Mouse (Mus musculus) neural tube, embryonic 14.5 days (tissue): ENCODE measurements around the gene Pcolce. TPM values are rescaled to one million over a fixed set of nuclear protein-coding genes. Genes with fewer than 3 reads are reported as not detected.

Source experiments
- ATAC-seq: fragments of 200-750 bp; cut with Nextera tagmentation; 2 replicates; pipeline ENCODE4 v1.8.0; 2017; ENCODE audit warnings: low read depth, mild to moderate bottlenecking, moderate TSS enrichment, moderate library complexity
- H3K27ac ChIP-seq: fragments of 300-500 bp; sonication (generic); 2 replicates; pipeline ENCODE4 v1.5.1; 2014; ENCODE audit warnings: low read depth, mild to moderate bottlenecking, control low read depth, low read length, moderate library complexity, mixed read lengths
- H3K27me3 ChIP-seq: fragments of 300-500 bp; sonication (generic); 2 replicates; pipeline ENCODE4 v1.6.1; 2014; ENCODE audit warnings: low read length; ENCODE audit not compliant: control insufficient read depth, insufficient read depth
- H3K36me3 ChIP-seq: fragments of 300-500 bp; sonication (generic); 2 replicates; pipeline ENCODE4 v1.6.1; 2014; ENCODE audit warnings: low read length, mixed read lengths; ENCODE audit not compliant: control insufficient read depth, insufficient read depth
- H3K4me1 ChIP-seq: fragments of 300-500 bp; sonication (generic); 2 replicates; pipeline ENCODE4 v1.6.1; 2014; ENCODE audit warnings: low read length; ENCODE audit not compliant: control insufficient read depth, insufficient read depth
- H3K4me2 ChIP-seq: fragments of 300-500 bp; sonication (generic); 2 replicates; pipeline ENCODE4 v1.6.1; 2014; ENCODE audit warnings: mild to moderate bottlenecking, low read depth, low read length, control low read depth
- H3K4me3 ChIP-seq: fragments of 300-500 bp; sonication (generic); 2 replicates; pipeline ENCODE4 v1.5.1; 2014; ENCODE audit warnings: low read depth, low read length, control low read depth, mixed read lengths
- H3K9ac ChIP-seq: fragments of 300-500 bp; sonication (generic); replicated peaks from 2 replicates; pipeline ENCODE4 v1.6.1; 2014; ENCODE audit warnings: low read depth, mild to moderate bottlenecking, control low read depth, low read length, mixed read lengths
- H3K9me3 ChIP-seq: fragments of 300-500 bp; sonication (generic); 2 replicates; pipeline ENCODE4 v1.6.1; 2016; ENCODE audit warnings: low read length; ENCODE audit not compliant: control insufficient read depth
- WGBS: fragments of 180-500 bp; shearing (Covaris S2); extraction: QIAGEN DNeasy Blood & Tissue Kit; methylation state at CpG from one replicate; pipeline ENCODE4 v1.1.7; 2014; 5-methylcytosine and 5-hydroxymethylcytosine counted together
- polyA plus RNA-seq: library from polyadenylated mRNA; unstranded; fragments of >200 nt; fragmentation: Nextera tagmentation; extraction: Ambion mirVana; gene quantifications from 2 replicates; pipeline ENCODE4 v1.2.1, GENCODE M21; 2014

Pcolce gene
- polyA plus RNA-seq, 1 experiment from 2014 or later: 2.4 TPM

DNA sequence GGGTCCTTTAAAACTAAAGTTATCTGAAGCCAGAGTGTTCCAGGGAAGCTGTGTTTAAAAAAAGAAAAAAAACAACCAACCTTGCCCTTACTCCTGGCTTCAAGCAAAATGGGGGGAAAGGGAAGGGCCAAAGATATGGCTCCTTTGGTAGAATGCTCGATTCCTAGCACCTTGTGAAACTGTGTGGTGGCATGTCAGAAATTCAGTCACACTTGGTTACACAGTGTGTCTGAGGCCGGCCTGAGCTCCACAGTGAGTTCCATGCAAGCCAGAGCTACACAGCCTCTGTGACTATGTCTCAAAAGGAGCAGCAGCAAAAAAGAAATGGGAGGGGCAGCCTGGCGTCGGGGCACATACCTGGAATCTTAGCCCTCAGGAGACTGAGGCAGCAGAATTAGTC, 35.7 kb upstream of the Pcolce start:
- Histone ChIP-seq H3K4me2 (no peak overlapping the region), H3K27ac (no peak overlapping the region), H3K36me3 (peaks cover 5% of the 10 kb centered on the region; the same call in 1 of the 2 replicates), H3K27me3 (peaks cover 18% of the 10 kb centered on the region), H3K9ac (no peak overlapping the region), H3K9me3 (no peaks in the 10 kb centered on the region), H3K4me3 (no peak overlapping the region), H3K4me1 (peaks cover 14% of the 10 kb centered on the region; the same call in 1 of the 2 replicates)
- 50% methylated on average over 4 of the region's 4 CpGs for WGBS
- ATAC-seq: no peak

DNA sequence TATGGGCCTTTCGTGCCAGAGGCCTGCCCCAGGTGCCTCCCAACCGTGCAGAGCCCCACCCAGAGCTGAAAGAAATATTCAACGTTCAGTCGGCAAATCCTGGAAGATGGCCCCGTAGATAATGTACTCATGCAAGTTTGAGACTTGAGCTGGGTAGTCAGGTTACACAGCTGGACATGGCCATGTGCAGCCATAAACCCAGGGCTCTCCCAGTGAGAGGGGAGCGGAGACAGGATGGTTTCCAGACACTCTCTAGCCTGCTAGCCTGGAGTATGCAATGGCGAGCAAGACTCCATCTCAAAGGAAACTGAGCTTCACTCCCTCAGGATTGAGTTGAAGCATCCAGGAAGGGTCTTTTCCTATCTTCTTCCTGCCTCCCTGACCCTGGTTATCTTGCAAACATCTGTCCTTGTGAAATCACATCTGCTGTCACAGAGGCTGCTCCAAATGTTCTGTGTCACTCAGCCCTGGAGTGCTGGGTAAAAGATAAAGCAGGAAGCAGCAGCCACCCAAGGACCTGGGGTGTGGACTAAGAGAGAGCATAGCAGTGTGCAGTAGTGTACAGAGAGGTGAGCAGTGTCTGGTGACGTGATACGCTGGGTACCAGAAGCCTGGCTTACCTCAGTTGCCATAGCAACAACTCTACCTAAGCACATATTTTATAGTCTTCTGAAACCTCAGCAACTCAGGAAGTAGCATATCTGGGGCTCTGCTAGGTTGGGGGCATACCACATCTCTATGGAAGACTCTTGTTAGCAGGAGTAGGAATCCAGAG, 34.4 kb upstream of the Pcolce start:
- ATAC-seq: peak; percentile 62; the same call in 1 of the 2 replicates
- Histone ChIP-seq H3K27ac (no peak overlapping the region), H3K4me2 (no peak overlapping the region), H3K4me3 (no peak overlapping the region), H3K36me3 (peaks cover 5% of the 10 kb centered on the region; the same call in 1 of the 2 replicates), H3K9me3 (no peaks in the 10 kb centered on the region), H3K4me1 (peaks cover 14% of the 10 kb centered on the region; the same call in 1 of the 2 replicates), H3K27me3 (peaks cover 24% of the 10 kb centered on the region), H3K9ac (0 out of 2 replicates have a peak overlapping the region, but pooled peaks have one; percentile 16)
- 67% methylated on average over 9 of the region's 9 CpGs for WGBS

DNA sequence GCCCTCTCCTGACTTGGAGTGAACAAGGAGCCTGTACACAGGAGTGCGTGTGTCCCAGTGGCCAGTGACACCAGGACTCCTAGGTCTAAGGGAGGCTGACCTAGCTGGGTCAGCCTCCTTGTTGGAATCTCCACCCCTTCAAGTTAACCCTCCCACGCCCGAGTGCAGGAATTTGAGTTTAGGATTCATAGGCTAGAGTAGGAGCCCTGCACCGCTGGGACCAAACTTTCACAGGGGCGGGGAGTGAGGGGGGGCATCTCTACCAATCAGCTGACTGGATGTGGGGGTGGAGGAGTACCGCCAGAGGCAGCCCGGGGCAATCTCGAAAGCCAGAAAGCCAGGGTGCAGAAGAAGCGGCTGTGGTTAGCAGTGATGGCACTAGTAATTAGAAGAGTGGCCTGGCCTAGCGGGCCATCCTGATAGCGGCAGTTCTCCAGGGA, 32.1 kb upstream of the Pcolce start, which contains the start of gene Irs3:
Irs3 (minus strand) TSS at position 63 of the 440 bp plus-strand sequence.
- ATAC-seq: no peak
- Histone ChIP-seq H3K4me1 (peaks cover 14% of the 10 kb centered on the region; the same call in 1 of the 2 replicates), H3K36me3 (peaks cover 4% of the 10 kb centered on the region; the same call in 1 of the 2 replicates), H3K4me2 (peak within 1 kb of the TSS; percentile 38; the same call in 1 of the 2 replicates), H3K27ac (no peak within 1 kb of the TSS), H3K4me3 (peak within 1 kb of the TSS; percentile 10), H3K9ac (0 out of 2 replicates have a peak within 1 kb of the TSS, but pooled peaks have one; percentile 8), H3K9me3 (no peaks in the 10 kb centered on the region), H3K27me3 (peaks cover 24% of the 10 kb centered on the region)
- 13% methylated on average over 11 of the region's 11 CpGs for WGBS

DNA sequence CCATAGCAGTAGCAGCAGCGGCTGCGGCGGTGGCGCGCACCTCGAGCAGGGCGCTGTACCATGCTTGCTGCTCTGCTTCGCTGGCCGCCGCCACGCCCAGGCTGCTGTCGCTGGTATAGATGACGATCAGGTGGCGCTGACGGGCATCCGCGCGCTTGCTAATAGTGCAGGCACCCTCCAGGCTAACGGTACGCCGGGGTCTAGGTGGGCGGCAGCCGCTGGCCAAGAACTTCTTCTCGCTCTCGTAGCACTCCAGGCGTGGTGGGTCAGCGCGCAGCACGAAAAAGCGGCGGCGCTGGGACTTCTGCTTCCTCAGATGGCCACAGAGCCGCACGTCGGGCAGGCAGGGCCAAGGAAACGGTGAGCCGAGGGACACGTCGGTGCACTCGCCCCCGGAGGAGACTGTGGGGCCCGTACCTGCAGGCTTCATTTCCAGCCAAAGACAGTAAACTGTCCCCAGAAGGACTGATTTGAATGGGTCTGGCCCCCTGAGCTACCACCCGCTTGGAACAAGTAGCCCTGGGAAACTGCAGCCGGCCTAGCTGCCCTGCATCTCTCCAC, 31.6 kb upstream of the Pcolce start:
- peaks cover 9% of the 10 kb centered on the region; the same call in 1 of the 2 replicates for H3K36me3 ChIP-seq
- peak overlapping the region; percentile 38; the same call in 1 of the 2 replicates for H3K4me2 ChIP-seq
- 0 out of 2 replicates have a peak overlapping the region, but pooled peaks have one; percentile 8 for H3K9ac ChIP-seq
- H3K27ac ChIP-seq: no peak overlapping the region
- ATAC-seq: no peak
- H3K9me3 ChIP-seq: no peaks in the 10 kb centered on the region
- peak overlapping the region; percentile 10 for H3K4me3 ChIP-seq
- H3K27me3 ChIP-seq: peaks cover 24% of the 10 kb centered on the region
- 1% methylated on average over 44 of the region's 44 CpGs for WGBS
- peaks cover 14% of the 10 kb centered on the region; the same call in 1 of the 2 replicates for H3K4me1 ChIP-seq

DNA sequence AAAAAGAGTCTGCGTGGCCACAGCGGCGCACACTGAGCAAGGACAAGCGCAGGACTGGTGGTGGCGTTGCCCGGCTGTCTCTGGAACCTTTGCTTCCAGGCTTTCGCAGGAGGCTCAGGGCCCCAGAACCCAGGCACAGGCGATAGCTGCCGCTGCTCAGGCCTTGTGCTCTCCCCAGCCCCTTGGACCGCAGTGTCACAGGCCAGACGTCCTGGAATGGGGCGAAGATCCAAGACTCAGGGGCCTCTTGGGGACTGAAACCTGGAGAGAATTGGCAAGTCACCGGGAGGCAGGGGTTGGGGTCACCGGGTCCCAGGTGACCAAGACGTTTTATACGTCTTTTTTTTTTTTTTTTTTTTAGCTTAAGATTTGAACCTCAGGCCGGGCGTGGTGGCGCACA, 30.9 kb upstream of the Pcolce start:
- no peaks in the 10 kb centered on the region for H3K9me3 ChIP-seq
- peaks cover 24% of the 10 kb centered on the region for H3K27me3 ChIP-seq
- no peak for ATAC-seq
- H3K36me3 ChIP-seq: peaks cover 12% of the 10 kb centered on the region
- peaks cover 10% of the 10 kb centered on the region; the same call in 1 of the 2 replicates for H3K4me1 ChIP-seq
- H3K4me2 ChIP-seq: no peak overlapping the region
- no peak overlapping the region for H3K9ac ChIP-seq
- H3K4me3 ChIP-seq: no peak overlapping the region
- 36% methylated on average over 19 of the region's 19 CpGs for WGBS
- no peak overlapping the region for H3K27ac ChIP-seq

DNA sequence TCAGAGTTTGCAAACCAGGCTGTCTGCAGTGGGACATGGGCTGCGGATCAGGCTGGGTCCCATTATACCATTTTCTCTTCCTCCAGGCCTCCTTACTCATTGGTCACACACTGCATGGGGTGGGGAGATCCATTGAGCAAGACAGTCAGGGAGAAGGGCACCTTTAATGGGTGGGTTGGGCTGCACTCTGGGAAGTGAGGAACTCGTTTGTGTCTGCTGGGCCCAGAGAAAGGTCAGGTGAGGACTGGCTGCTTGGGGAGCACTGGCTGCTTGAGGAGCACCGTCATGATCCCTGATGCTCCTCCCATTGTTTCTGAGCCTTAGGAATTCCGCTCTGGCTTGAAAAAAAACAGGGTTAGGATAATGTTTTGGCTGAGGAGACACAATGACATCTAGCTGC, 29.3 kb upstream of the Pcolce start:
- no peak overlapping the region for H3K27ac ChIP-seq

DNA sequence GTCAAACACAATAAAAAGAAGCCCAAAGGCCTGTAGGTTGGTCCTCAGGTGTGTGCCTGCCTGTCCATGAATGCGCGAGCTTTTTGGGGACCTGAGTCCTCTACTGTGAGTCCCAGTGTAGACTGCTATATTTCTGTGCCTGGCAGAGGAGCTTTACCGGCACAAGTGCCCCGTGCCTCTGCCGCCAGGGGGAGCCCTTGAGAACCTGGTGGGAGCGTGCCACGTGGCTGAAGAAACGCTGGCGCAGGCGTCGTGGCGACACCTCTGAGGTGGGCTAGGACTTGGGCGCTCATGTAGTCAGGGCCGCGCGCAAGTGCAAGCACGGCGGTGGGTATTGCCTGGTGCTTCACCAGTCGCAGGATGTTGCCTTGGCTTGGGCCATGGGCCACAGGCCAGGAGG, 27.5 kb upstream of the Pcolce start, which contains the start of gene Sap25:
Sap25 (plus strand) TSS at position 281 of the 400 bp plus-strand sequence.
- Histone ChIP-seq H3K4me3 (no peak within 1 kb of the TSS), H3K9ac (no peak within 1 kb of the TSS), H3K27me3 (peaks cover 21% of the 10 kb centered on the region), H3K36me3 (peaks cover 34% of the 10 kb centered on the region), H3K27ac (no peak within 1 kb of the TSS), H3K4me1 (0 out of 2 replicates have a peak, but pooled peaks cover 3% of the 10 kb centered on the region), H3K4me2 (no peak within 1 kb of the TSS), H3K9me3 (no peaks in the 10 kb centered on the region)
- WGBS: 87% methylated on average over 19 of the region's 19 CpGs
- ATAC-seq: no peak

More for the DNA sequence above, 29.3 kb upstream of the Pcolce start:
- Histone ChIP-seq H3K27me3 (peaks cover 24% of the 10 kb centered on the region), H3K4me1 (0 out of 2 replicates have a peak, but pooled peaks cover 3% of the 10 kb centered on the region), H3K4me3 (no peak overlapping the region), H3K9me3 (no peaks in the 10 kb centered on the region), H3K4me2 (no peak overlapping the region), H3K36me3 (peaks cover 27% of the 10 kb centered on the region), H3K9ac (no peak overlapping the region)
- ATAC-seq: no peak
- 53% methylated on average over 4 of the region's 4 CpGs for WGBS

DNA sequence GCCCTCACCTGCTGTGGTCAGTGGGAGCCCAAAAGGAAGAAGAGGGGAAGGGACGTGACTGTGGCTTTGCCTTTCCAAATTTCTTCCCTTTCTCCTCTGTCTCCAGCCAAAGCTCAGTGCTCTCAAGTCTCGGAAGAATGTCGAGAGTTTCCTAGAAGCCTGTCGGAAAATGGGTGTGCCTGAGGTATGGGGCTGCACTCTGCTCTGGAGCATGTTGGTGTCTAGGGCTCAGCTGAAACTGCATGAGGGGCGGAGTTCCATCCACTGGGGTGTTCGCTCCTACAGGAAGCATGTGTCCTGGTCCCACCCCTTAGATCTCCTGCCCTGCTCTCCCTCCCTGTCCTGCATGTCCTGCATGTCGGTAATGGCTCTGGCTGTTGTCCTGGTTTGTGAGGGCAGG, 25.9 kb upstream of the Pcolce start:
- H3K9me3 ChIP-seq: no peaks in the 10 kb centered on the region
- H3K4me1 ChIP-seq: no peaks in the 10 kb centered on the region
- ATAC-seq: no peak
- no peak overlapping the region for H3K9ac ChIP-seq
- H3K27me3 ChIP-seq: peaks cover 8% of the 10 kb centered on the region; the same call in 1 of the 2 replicates
- H3K27ac ChIP-seq: no peak overlapping the region
- H3K36me3 ChIP-seq: peaks cover 41% of the 10 kb centered on the region
- no peak overlapping the region for H3K4me2 ChIP-seq
- WGBS: 88% methylated on average over 7 of the region's 7 CpGs
- H3K4me3 ChIP-seq: no peak overlapping the region
